Mouse (Mus musculus) naive thymus-derived CD4-positive, alpha-beta T cell, adult 5 months (primary cell): Measurements from ENCODE around the gene Glod4. TPM values are rescaled to one million over a fixed set of nuclear protein-coding genes. Genes with fewer than 3 reads are reported as not detected.

ENCODE experiments used
- polyA plus RNA-seq: library from polyadenylated mRNA; unstranded; fragments of 100-300 nt; shearing (Covaris generic); gene quantifications from one replicate; pipeline ENCODE4 v1.2.1, GENCODE M21; 2017

Glod4 gene
- polyA plus RNA-seq: 40.2 TPM

GRCm38 (mm10) chr11:76242901-76243810 lies at the start of gene Glod4, which contains the start of gene Mrm3:
TSS of gene Glod4 (minus strand) at chr11:76243725.
TSS of gene Mrm3 (plus strand) at chr11:76243715.

GRCm38 (mm10) chr11:76217390-76217800 lies 26.1 kb downstream of the Glod4 start, which contains the start of the genes Dbil5 and Gemin4:
TSS of gene Dbil5 (plus strand) at chr11:76217608.
TSS of gene Gemin4 (minus strand) at chr11:76217664.

DNA sequence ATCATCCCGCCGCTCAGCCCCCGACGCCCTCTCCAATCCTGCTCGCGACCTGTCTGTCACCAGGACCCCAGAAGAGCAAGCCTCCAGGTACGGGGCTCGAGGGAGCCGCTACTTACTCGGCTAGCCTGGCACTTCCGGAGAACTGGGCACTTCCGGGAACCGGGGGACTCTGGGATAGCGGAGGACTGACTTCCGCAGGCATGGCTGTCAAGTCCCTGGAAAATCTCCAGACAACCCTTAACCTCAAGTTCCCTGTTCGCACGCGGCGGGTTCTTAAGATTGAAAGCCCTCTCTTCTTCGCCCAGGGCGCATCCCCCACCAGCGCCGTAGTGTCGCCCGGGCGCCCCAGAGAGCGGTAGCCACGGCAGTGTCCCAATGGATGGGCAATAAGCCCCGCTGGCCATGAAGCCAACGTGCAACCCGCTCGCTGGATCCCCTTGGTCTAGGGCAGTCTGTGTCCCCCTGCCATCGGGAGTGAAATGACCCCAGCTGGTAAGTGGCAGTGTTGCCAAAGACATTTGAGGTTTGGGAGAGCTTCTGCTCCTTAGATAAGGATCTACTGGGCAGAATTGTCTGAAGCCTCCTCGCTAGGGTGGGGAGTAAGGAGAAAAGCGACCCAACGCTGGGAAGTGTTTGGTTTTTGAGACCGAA lies 63.9 kb downstream of the Glod4 start, which contains the start of the genes Vps53 and Fam57a:
Vps53 (minus strand) TSS at position 153 of the 651 bp plus-strand sequence.
Fam57a (plus strand) TSS at position 177 of the 651 bp plus-strand sequence.

Other genes starting within 250 kb of the Glod4 start
- gene 1700016K19Rik, start 243.8 kb downstream of the Glod4 start, polyA plus RNA-seq: not detected
- gene Rflnb, start 215.9 kb downstream of the Glod4 start, polyA plus RNA-seq: 171 TPM
- 42.8 TPM for gene Vps53, start 64.1 kb downstream of the Glod4 start, polyA plus RNA-seq
- 1.4 TPM for gene Fam57a, start 64.1 kb downstream of the Glod4 start, polyA plus RNA-seq
- not detected for gene Dbil5, start 26.1 kb downstream of the Glod4 start, polyA plus RNA-seq
- 10.9 TPM for gene Gemin4, start 26.1 kb downstream of the Glod4 start, polyA plus RNA-seq
- gene Mrm3, start within 50 bp of the Glod4 start, polyA plus RNA-seq: 13.9 TPM
- 2.5 TPM for gene Nxn, start 155.4 kb upstream of the Glod4 start, polyA plus RNA-seq
- gene Timm22, start 163.2 kb upstream of the Glod4 start, polyA plus RNA-seq: 23.7 TPM